Mouse (Mus musculus) spleen, adult 2 months (tissue): Measurements from ENCODE around the gene Gm11146.

Source experiments
- CTCF ChIP-seq: fragments of 200-500 bp; IDR thresholded peaks from 2 replicates; pipeline ENCODE4 v1.5.1; 2011; ENCODE audit warnings: mild to moderate bottlenecking, inconsistent platforms; ENCODE audit not compliant: insufficient read depth, insufficient read length, insufficient replicate concordance; ENCODE audit errors: extremely low read depth
- POLR2A ChIP-seq: fragments of 200-500 bp; IDR thresholded peaks from 2 replicates; pipeline ENCODE4 v1.6.1; 2011; ENCODE audit warnings: low read depth, low read length, inconsistent platforms

DNA sequence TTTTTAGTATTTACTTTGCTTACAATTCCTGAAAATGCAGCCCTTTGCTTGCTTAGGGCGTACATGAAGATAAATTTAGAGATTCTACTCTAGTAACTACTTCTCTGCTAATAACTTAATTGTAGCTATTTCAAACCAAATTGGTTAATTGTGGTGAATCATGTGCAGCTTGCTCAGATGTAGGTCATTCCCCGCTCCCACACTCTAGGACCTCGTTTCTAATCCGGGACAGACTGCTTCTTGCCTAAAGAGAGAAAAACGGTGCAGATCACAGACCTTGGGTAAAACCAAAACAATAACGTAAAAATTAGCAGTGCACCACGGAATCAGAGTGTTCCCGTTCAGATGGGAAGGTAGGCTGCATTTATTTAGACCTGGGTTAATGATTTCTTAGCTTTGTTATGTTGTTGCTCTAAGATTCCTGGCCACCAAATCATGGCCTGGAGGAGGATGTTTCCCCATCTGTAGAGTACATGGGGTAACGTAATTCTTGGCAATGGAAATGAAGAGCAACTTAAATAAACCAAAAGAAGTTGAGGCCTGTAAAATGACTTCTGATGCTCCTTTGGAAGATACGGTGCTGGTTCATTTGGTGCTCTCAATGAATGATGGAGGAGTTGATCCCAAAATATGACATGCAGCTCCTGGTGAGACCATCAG is 45.3 kb downstream of the Gm11146 start:
- TF ChIP-seq CTCF (no peak), POLR2A (no peak)
